Mouse (Mus musculus) lung, postnatal 4 days (tissue): Measurements from ENCODE around the gene Bcl2.

ENCODE experiments used
- DNase-seq, 2 experiments: peaks; one replicate each; pipeline ENCODE4 v3.0.0; 2021

The Bcl2 gene

GRCm38 (mm10) chr1:106618814-106619213 is 95.3 kb downstream of the Bcl2 start:
- DNase-seq = no peak

- DNase-seq = no peak
Observed at GRCm38 (mm10) chr1:106616955-106617354, 97.1 kb downstream of the Bcl2 start.

- DNase-seq = no peak
Observed at GRCm38 (mm10) chr1:106613371-106613770, 100.7 kb downstream of the Bcl2 start.

- DNase-seq = no peak
Observed at GRCm38 (mm10) chr1:106612166-106613031, 101.7 kb downstream of the Bcl2 start.

GRCm38 (mm10) chr1:106611246-106611645 is 102.8 kb downstream of the Bcl2 start:
- no peak for DNase-seq

GRCm38 (mm10) chr1:106608098-106608778 is 105.8 kb downstream of the Bcl2 start:
- DNase-seq = no peak

- DNase-seq = no peak
Observed at GRCm38 (mm10) chr1:106606951-106607350, 107.1 kb downstream of the Bcl2 start.

GRCm38 (mm10) chr1:106603406-106603805 is 110.7 kb downstream of the Bcl2 start:
- no peak for DNase-seq

- DNase-seq = no peak
Observed at GRCm38 (mm10) chr1:106602941-106603340, 111.1 kb downstream of the Bcl2 start.

GRCm38 (mm10) chr1:106602536-106602935 is 111.5 kb downstream of the Bcl2 start:
- peak in 1 of 2 experiments; percentile 21 for DNase-seq

- no peak for DNase-seq
Observed at GRCm38 (mm10) chr1:106601247-106601646, 112.8 kb downstream of the Bcl2 start.

- no peak for DNase-seq
Observed at GRCm38 (mm10) chr1:106600841-106601240, 113.2 kb downstream of the Bcl2 start.

GRCm38 (mm10) chr1:106598292-106598583 is 115.8 kb downstream of the Bcl2 start:
- no peak for DNase-seq

GRCm38 (mm10) chr1:106597575-106598291 is 116.3 kb downstream of the Bcl2 start:
- no peak for DNase-seq

GRCm38 (mm10) chr1:106596380-106596779 is 117.7 kb downstream of the Bcl2 start:
- DNase-seq = no peak

GRCm38 (mm10) chr1:106595286-106595885 is 118.7 kb downstream of the Bcl2 start:
- DNase-seq = no peak

GRCm38 (mm10) chr1:106591180-106591774 is 122.8 kb downstream of the Bcl2 start:
- DNase-seq = no peak

GRCm38 (mm10) chr1:106589141-106589540 is 124.9 kb downstream of the Bcl2 start:
- DNase-seq = no peak

GRCm38 (mm10) chr1:106587866-106588470 is 126.1 kb downstream of the Bcl2 start:
- peak in 1 of 2 experiments; percentile 48 for DNase-seq

GRCm38 (mm10) chr1:106586761-106587160 is 127.3 kb downstream of the Bcl2 start:
- DNase-seq = no peak

GRCm38 (mm10) chr1:106585349-106585748 is 128.7 kb downstream of the Bcl2 start:
- DNase-seq = no peak

GRCm38 (mm10) chr1:106584824-106585223 is 129.2 kb downstream of the Bcl2 start:
- DNase-seq = no peak
